Mouse (Mus musculus) olfactory bulb, adult 2 months (tissue): ENCODE measurements around the gene Atxn3. TPM values are rescaled to one million over a fixed set of nuclear protein-coding genes. Genes with fewer than 3 reads are reported as not detected.

Source experiments
- H3K27ac ChIP-seq: fragments of 200-500 bp; 2 replicates; pipeline ENCODE4 v1.5.1; 2012; ENCODE audit warnings: low read depth, low read length; ENCODE audit not compliant: insufficient read depth
- H3K4me1 ChIP-seq: fragments of 200-500 bp; 2 replicates; pipeline ENCODE4 v1.6.1; 2012; ENCODE audit warnings: low read length; ENCODE audit not compliant: control insufficient read depth, insufficient read depth
- H3K4me3 ChIP-seq: fragments of 200-500 bp; 2 replicates; pipeline ENCODE4 v1.5.1; 2012; ENCODE audit warnings: mild to moderate bottlenecking, low read depth, low read length, moderate library complexity; ENCODE audit not compliant: insufficient read depth
- CTCF ChIP-seq: fragments of 200-500 bp; IDR thresholded peaks from 2 replicates; pipeline ENCODE4 v1.5.1; 2012; ENCODE audit warnings: low read depth, mild to moderate bottlenecking, low read length, moderate library complexity; ENCODE audit not compliant: insufficient read depth
- POLR2A ChIP-seq: fragments of 200-500 bp; IDR thresholded peaks from 2 replicates; pipeline ENCODE4 v1.6.1; 2012; ENCODE audit warnings: mild to moderate bottlenecking, low read depth, low read length, moderate library complexity; ENCODE audit not compliant: insufficient read depth
- WGBS: fragments of 180-500 bp; shearing (Covaris S2); methylation state at CpG from one replicate; pipeline ENCODE4 v1.1.7; 2018; 5-methylcytosine and 5-hydroxymethylcytosine counted together
- polyA plus RNA-seq: library from polyadenylated mRNA; stranded (reverse); fragments of >200 nt; gene quantifications from 2 replicates; pipeline ENCODE4 v1.2.4, GENCODE M21; 2012; ENCODE audit warnings: low replicate concordance; ENCODE audit not compliant: missing spikeins, insufficient read depth, insufficient read length

Atxn3 gene
- polyA plus RNA-seq, 1 experiment, result not detected

GRCm38 (mm10) chr12:101979213-101979750 is 21.2 kb upstream of the Atxn3 start:
- TF ChIP-seq CTCF, result no peak
- TF ChIP-seq POLR2A, result no peak
- no peak overlapping the region for H3K4me3 ChIP-seq
- WGBS, result 88% methylated on average over 8 of the region's 8 CpGs
- H3K4me1 ChIP-seq, result peaks cover 2% of the 10 kb centered on the region
- no peak overlapping the region for H3K27ac ChIP-seq

- TF ChIP-seq POLR2A, result no peak
- TF ChIP-seq CTCF, result no peak
- WGBS, result 97% methylated on average over 1 of the region's 1 CpGs
- Histone ChIP-seq H3K4me1 (peaks cover 5% of the 10 kb centered on the region), H3K27ac (no peak overlapping the region), H3K4me3 (no peak overlapping the region)
Measured at GRCm38 (mm10) chr12:101978588-101978987, 20.5 kb upstream of the Atxn3 start.

- TF ChIP-seq POLR2A, result no peak
- TF ChIP-seq CTCF, result no peak
- 90% methylated on average over 5 of the region's 5 CpGs for WGBS
Measured at GRCm38 (mm10) chr12:101978162-101978561, 20.1 kb upstream of the Atxn3 start.

GRCm38 (mm10) chr12:101977404-101977915 is 19.4 kb upstream of the Atxn3 start:
- WGBS, result 88% methylated on average over 10 of the region's 10 CpGs
- Histone ChIP-seq H3K27ac (no peak overlapping the region), H3K4me1 (peaks cover 9% of the 10 kb centered on the region), H3K4me3 (no peak overlapping the region)
- TF ChIP-seq POLR2A, result no peak
- no peak for TF ChIP-seq CTCF

More at GRCm38 (mm10) chr12:101978162-101978561, 20.1 kb upstream of the Atxn3 start:
- no peak overlapping the region for H3K27ac ChIP-seq
- H3K4me1 ChIP-seq, result peaks cover 8% of the 10 kb centered on the region
- no peak overlapping the region for H3K4me3 ChIP-seq

GRCm38 (mm10) chr12:101976651-101977403 is 18.8 kb upstream of the Atxn3 start:
- peak overlapping the region; percentile 66 for H3K4me3 ChIP-seq
- TF ChIP-seq POLR2A, result no peak
- H3K27ac ChIP-seq, result no peak overlapping the region
- peaks cover 11% of the 10 kb centered on the region for H3K4me1 ChIP-seq
- 6% methylated on average over 13 of the region's 13 CpGs for WGBS

GRCm38 (mm10) chr12:101975601-101976571 is 17.8 kb upstream of the Atxn3 start, which contains the start of gene Cpsf2:
Gene Cpsf2, plus strand, starts transcription at chr12:101975988.
- WGBS, result under 1% methylated on average over 77 of the region's 77 CpGs
- H3K4me1 ChIP-seq, result peaks cover 11% of the 10 kb centered on the region
- no peak for TF ChIP-seq CTCF
- TF ChIP-seq POLR2A, result peak; percentile 59; the same call in 1 of the 2 replicates
- peak within 1 kb of the TSS; percentile 99 for H3K27ac ChIP-seq
- peak within 1 kb of the TSS; percentile 66 for H3K4me3 ChIP-seq

GRCm38 (mm10) chr12:101975167-101975600 is 17.1 kb upstream of the Atxn3 start:
- WGBS, result 0% methylated on average over 23 of the region's 23 CpGs
- TF ChIP-seq CTCF (no peak), POLR2A (no peak)
- H3K27ac ChIP-seq, result peak overlapping the region; percentile 99

DNA sequence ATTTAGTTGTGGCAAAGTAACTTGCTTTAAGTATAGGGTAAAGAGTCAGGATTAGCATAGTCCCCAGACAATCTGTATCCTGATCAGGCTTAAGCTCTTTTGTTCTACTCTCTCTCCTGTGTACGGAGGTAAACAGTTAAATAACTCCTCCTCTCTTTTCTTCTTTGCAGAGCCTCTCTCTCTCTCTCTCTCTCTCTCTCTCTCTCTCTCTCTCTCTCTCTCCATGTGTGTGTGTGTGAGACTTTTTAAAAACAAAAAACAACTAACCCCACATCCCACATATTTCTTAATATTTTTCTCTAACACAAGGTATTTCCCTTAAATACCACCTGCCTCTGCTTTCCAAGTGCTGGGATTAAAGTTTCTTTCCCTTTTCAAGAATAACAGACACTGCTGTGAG is 16.5 kb upstream of the Atxn3 start:
- 0% methylated on average over 1 of the region's 1 CpGs for WGBS
- Histone ChIP-seq H3K4me1 (peaks cover 11% of the 10 kb centered on the region), H3K4me3 (no peak overlapping the region), H3K27ac (no peak overlapping the region)
- no peak for TF ChIP-seq POLR2A

More at GRCm38 (mm10) chr12:101975167-101975600, 17.1 kb upstream of the Atxn3 start:
- peaks cover 11% of the 10 kb centered on the region for H3K4me1 ChIP-seq
- peak overlapping the region; percentile 66 for H3K4me3 ChIP-seq
